33 mouse cellular contexts compared by ENCODE assay signal in the genomic region with DNA sequence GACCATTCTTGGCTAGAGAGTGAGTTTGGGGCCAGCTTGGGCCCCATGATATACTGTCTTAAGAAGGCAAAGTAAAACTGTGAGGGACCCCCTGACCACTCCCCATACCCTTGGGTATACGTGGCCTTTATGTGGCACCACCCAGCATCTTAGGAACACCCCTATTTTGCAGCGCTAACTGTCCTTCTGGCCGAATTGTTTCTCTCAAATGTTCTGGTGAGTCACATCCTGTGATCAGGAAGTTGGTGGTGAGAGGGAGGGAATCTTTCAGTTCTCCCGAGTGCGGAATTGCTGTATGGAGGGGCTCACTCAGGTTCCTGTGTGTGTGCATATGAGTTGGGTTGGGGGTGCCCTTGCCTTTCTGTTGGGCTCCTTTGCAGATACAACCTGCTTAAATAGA. TPM values are rescaled to one million over a fixed set of nuclear protein-coding genes. Genes with fewer than 3 reads are reported as not detected.
DNase-seq lines count a peak whose midpoint lies in the region; ATAC-seq and TF ChIP-seq lines count a peak whose summit lies in the region.
"Had no signal": no experiment of that assay in that cellular context is flagged by ENCODE, and none has a peak within 500 bp of the region (broad histone marks: within the 10 kb centered on the region; RNA-seq: fewer than 3 reads in every experiment).

No protein-coding gene starts in this region.

- H3K9me3 ChIP-seq in kidney, embryonic 14.5 days (ENCODE audit: control insufficient read depth, low read length) = no peaks in the 10 kb centered on the region
- H3K9me3 ChIP-seq in lung, embryonic 15.5 days = no peaks in the 10 kb centered on the region
- no peaks in the 10 kb centered on the region for H3K9me3 ChIP-seq in E14TG2a.4 (ENCODE audit: low read length)
- H3K9me3 ChIP-seq: forebrain, embryonic 13.5 days; heart, embryonic 13.5 days; hindbrain, embryonic 10.5 days; hindbrain, embryonic 15.5 days; limb, embryonic 10.5 days; limb, embryonic 15.5 days; liver, embryonic 13.5 days; neural tube, embryonic 12.5 days had no signal

- no peak for TF ChIP-seq CTCF in lung, adult 2 months (IDR thresholded peaks at IDR 0.05; ENCODE audit: insufficient read depth, low read length)
- TF ChIP-seq CTCF in E14TG2a.4 (conservative IDR thresholded peaks at IDR 0.05; ENCODE audit: low read length) = no peak

- peak overlapping the region; percentile 62; the same call in 1 of the 2 replicates for H3K27ac ChIP-seq in kidney, embryonic 14.5 days (ENCODE audit: low read depth, low read length)
- H3K27ac ChIP-seq in lung, embryonic 15.5 days = peak overlapping the region; percentile 82
- H3K27ac ChIP-seq: forebrain, embryonic 13.5 days; hindbrain, embryonic 15.5 days; limb, embryonic 10.5 days; limb, embryonic 15.5 days; liver, embryonic 13.5 days; neural tube, embryonic 12.5 days had no signal

- H3K4me1 ChIP-seq in kidney, embryonic 14.5 days (ENCODE audit: control insufficient read depth, insufficient read depth, low read length) = peaks cover 6% of the 10 kb centered on the region; the same call in 1 of the 2 replicates
- peaks cover 23% of the 10 kb centered on the region; the same call in 1 of the 2 replicates for H3K4me1 ChIP-seq in lung, embryonic 15.5 days
- no peaks in the 10 kb centered on the region for H3K4me1 ChIP-seq in lung, adult 2 months (ENCODE audit: control insufficient read depth, insufficient read depth, low read length)
- peaks cover 65% of the 10 kb centered on the region for H3K4me1 ChIP-seq in E14TG2a.4 (replicated peaks; ENCODE audit: low read depth, low read length)
- H3K4me1 ChIP-seq: hindbrain, embryonic 15.5 days; limb, embryonic 15.5 days; liver, embryonic 13.5 days; neural tube, embryonic 12.5 days had no signal

- H3K36me3 ChIP-seq in kidney, embryonic 14.5 days (ENCODE audit: control insufficient read depth, insufficient read depth, low read length) = no peaks in the 10 kb centered on the region
- no peaks in the 10 kb centered on the region for H3K36me3 ChIP-seq in lung, embryonic 15.5 days
- peaks cover 6% of the 10 kb centered on the region; the same call in 1 of the 2 replicates for H3K36me3 ChIP-seq in E14TG2a.4 (ENCODE audit: insufficient read depth, low read length)
- H3K36me3 ChIP-seq: heart, embryonic 13.5 days; hindbrain, embryonic 10.5 days; hindbrain, embryonic 15.5 days; limb, embryonic 10.5 days; limb, embryonic 15.5 days; liver, embryonic 13.5 days; neural tube, embryonic 12.5 days had no signal

- no peak for DNase-seq in kidney, postnatal 36 days
- no peak for DNase-seq in lung, adult 2 months
- peak; percentile 16 for DNase-seq in R1 (ENCODE audit: low read depth, low spot score)
- no peak for DNase-seq in layer of hippocampus, postnatal 10 days (ENCODE audit: low spot score in 2 of 2)
- DNase-seq: adrenal gland, postnatal 14 days; B cell, adult 2 months; cerebellum, adult 11 months; cerebellum, adult 9-10 months; cerebellum, postnatal 36 days; gastrocnemius, postnatal 10 days; kidney, adult 18-20 months; kidney, postnatal 4 days; liver, embryonic 13.5 days; right cerebral cortex, adult 18-20 months; spleen, adult 18-20 months; thymus, adult 2 months; thymus, postnatal 36 days had no signal

- H3K4me3 ChIP-seq in kidney, embryonic 14.5 days (ENCODE audit: low read length) = no peak overlapping the region
- no peak overlapping the region for H3K4me3 ChIP-seq in lung, embryonic 15.5 days
- H3K4me3 ChIP-seq in lung, adult 2 months (replicated peaks; ENCODE audit: extremely low read depth, low read depth, low read length) = no peak overlapping the region
- H3K4me3 ChIP-seq in E14TG2a.4 (replicated peaks; ENCODE audit: low read length) = peak overlapping the region; percentile 43
- H3K4me3 ChIP-seq: forebrain, embryonic 13.5 days; heart, embryonic 13.5 days; hindbrain, embryonic 10.5 days; hindbrain, embryonic 15.5 days; limb, embryonic 10.5 days; limb, embryonic 15.5 days; liver, embryonic 13.5 days; neural tube, embryonic 12.5 days had no signal

- TF ChIP-seq POLR2A in lung, adult 2 months (IDR thresholded peaks at IDR 0.05; ENCODE audit: borderline replicate concordance, extremely low read depth, low read depth, low read length) = no peak

- no peak for ATAC-seq in kidney, embryonic 14.5 days (ENCODE audit: low FRiP score, low TSS enrichment)
- no peak for ATAC-seq in lung, embryonic 15.5 days (ENCODE audit: borderline replicate concordance, extremely low read depth, low FRiP score, low TSS enrichment)
- ATAC-seq: forebrain, embryonic 13.5 days; inflammation-experienced regulatory T-cells, adult 6 months; midbrain, embryonic 16.5 days; Patski had no signal

- WGBS in kidney, embryonic 14.5 days = 75% methylated on average over 5 of the region's 5 CpGs
- WGBS in lung, embryonic 15.5 days = 49% methylated on average over 5 of the region's 5 CpGs
- WGBS in lung, adult 2 months = 45% methylated on average over 5 of the region's 5 CpGs

- no peak overlapping the region for H3K9ac ChIP-seq in kidney, embryonic 14.5 days (ENCODE audit: low read depth, low read length)
- no peak overlapping the region for H3K9ac ChIP-seq in lung, embryonic 15.5 days
- H3K9ac ChIP-seq: forebrain, embryonic 13.5 days; heart, embryonic 13.5 days; hindbrain, embryonic 15.5 days; limb, embryonic 15.5 days; liver, embryonic 13.5 days; neural tube, embryonic 12.5 days had no signal

- no peak overlapping the region for H3K4me2 ChIP-seq in kidney, embryonic 14.5 days (replicated peaks; ENCODE audit: low read depth, low read length)
- no peak overlapping the region for H3K4me2 ChIP-seq in lung, embryonic 15.5 days
- H3K4me2 ChIP-seq: forebrain, embryonic 13.5 days; heart, embryonic 13.5 days; hindbrain, embryonic 15.5 days; limb, embryonic 15.5 days; liver, embryonic 13.5 days; midbrain, embryonic 11.5 days; neural tube, embryonic 12.5 days had no signal

- H3K27me3 ChIP-seq in kidney, embryonic 14.5 days (ENCODE audit: control insufficient read depth, insufficient read depth, low read length) = no peaks in the 10 kb centered on the region
- no peaks in the 10 kb centered on the region for H3K27me3 ChIP-seq in lung, embryonic 15.5 days
- H3K27me3 ChIP-seq in E14TG2a.4 (ENCODE audit: insufficient read depth, low read length) = no peaks in the 10 kb centered on the region
- H3K27me3 ChIP-seq: hindbrain, embryonic 15.5 days; limb, embryonic 15.5 days; liver, embryonic 13.5 days; neural tube, embryonic 12.5 days had no signal

RNA-seq across cellular contexts. Expression of a gene that starts 30.2 kb away (rescaled TPM):
- polyA plus RNA-seq in kidney, embryonic 14.5 days (2014; fragmentation: Nextera tagmentation; extraction: Ambion mirVana) = 0.19 and 0.26 TPM in 2 replicates
- 0.67 and 0.81 TPM in 2 replicates for polyA plus RNA-seq in lung, embryonic 15.5 days (2015; fragmentation: Nextera tagmentation; extraction: Ambion mirVana)
- polyA plus RNA-seq in lung, adult 2 months (2012; rRNA removed) = 1.3 and 1.6 TPM in 2 replicates
- total RNA-seq in layer of hippocampus, postnatal 10 days (2021) = 1 to 10 TPM in 1 of 2 experiments, under 1 TPM in 1; 0.46 to 1.1 TPM
- total RNA-seq: adrenal gland, postnatal 14 days; megakaryocyte, adult 5-6 weeks; MEL had no signal
- polyA plus RNA-seq: heart, embryonic 13.5 days; inflammation-experienced regulatory T-cells, adult 6 months; limb, embryonic 10.5 days; liver, embryonic 13.5 days; Patski had no signal

RNA-seq across cellular contexts. Expression of a gene that starts 55.9 kb away (rescaled TPM):
- 30.2 and 48.2 TPM in 2 replicates for polyA plus RNA-seq in kidney, embryonic 14.5 days (2014; fragmentation: Nextera tagmentation; extraction: Ambion mirVana)
- 42.3 and 43.4 TPM in 2 replicates for polyA plus RNA-seq in lung, embryonic 15.5 days (2015; fragmentation: Nextera tagmentation; extraction: Ambion mirVana)
- 8.7 and 13.8 TPM in 2 replicates for polyA plus RNA-seq in lung, adult 2 months (2012; rRNA removed)
- 10 to 100 TPM; 14.9 to 15.4 TPM for total RNA-seq in layer of hippocampus, postnatal 10 days (2021)
